Mouse (Mus musculus): ENCODE results near the gene Slfn14. TPM values are rescaled to one million over a fixed set of nuclear protein-coding genes. Genes with fewer than 3 reads are reported as not detected.

Slfn14 gene
- polyA plus RNA-seq, 1 experiment from 2014 or later = 15.6 TPM

DNA sequence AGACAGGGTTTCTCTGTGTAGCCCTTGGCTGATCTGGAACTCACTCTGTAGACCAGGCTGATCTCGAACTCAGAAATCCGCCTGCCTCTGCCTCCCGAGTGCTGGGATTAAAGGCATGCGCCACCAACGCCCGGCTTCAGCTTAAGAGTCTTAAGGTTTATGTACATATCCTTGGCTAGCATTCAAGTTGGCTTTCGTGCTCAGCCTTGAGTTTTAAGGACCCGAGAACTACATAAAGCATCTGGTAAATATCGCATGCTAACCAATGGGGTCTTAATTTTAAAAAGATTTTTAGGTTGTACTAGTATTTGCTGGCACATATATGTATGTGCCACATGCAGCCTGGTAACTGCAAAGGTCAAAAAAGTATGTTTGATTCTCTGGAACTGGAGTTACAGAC is 13.2 kb upstream of the Slfn14 start:
- H3K9me3 ChIP-seq (replicated peaks) = no peaks in the 10 kb centered on the region
- no peak overlapping the region for H3K9ac ChIP-seq
- peak overlapping the region; percentile 74 for H3K4me2 ChIP-seq
- H3K4me1 ChIP-seq = peaks cover 68% of the 10 kb centered on the region
- no peaks in the 10 kb centered on the region for H3K27me3 ChIP-seq (replicated peaks)
- no peak overlapping the region for H3K27ac ChIP-seq
- no peak for ATAC-seq
- H3K4me3 ChIP-seq = peak overlapping the region; percentile 74; the same call in 1 of the 2 replicates
- peaks cover 33% of the 10 kb centered on the region for H3K36me3 ChIP-seq
- WGBS (ENCODE audit: insufficient replicate concordance) = 91% methylated on average over 9 of the region's 9 CpGs

DNA sequence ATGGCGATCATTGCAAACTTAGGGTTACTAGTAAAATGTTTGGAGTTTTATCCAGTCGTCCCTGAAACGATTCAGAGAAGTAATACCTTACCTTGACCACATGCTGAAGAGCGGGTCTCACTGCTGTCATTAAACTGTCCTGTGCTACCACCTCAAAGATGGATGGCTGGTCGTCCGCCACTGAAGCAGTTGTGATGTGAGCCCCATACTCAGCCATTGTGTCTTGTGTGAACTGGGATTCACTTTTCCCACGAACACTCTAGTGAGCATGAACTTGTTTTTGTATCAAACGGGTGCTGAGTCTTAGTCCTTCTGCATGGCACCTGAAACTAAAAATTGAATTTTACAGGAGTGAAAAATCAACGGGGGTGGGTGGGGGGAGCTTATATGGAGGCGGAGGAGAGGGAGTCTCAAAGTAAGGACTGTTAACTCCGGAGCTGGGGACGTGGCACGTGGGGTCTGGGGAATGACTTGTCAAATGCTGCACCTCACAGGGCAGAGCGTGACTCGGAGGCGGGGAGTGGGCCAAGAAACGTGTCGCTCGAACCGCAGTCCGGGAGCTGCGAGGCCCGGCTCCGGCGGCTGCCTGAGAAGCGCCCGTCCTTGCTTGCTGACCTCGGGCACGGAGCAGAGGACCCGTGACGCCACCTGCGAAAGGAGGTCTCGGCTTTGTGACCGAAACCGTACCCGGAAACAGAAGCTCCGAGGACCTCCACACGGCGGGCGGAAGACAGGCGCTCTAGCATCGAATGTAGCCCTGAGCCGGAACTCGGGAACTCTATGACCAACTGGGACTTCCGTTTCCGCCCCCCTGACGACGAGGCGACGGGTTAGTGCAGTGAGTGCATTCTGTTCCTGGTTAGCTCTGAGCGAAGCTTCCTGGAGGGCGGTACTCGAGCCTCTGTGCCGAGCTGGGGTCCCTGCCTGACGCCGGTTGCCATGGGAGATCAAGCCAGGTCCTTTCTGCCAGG is 12.0 kb upstream of the Slfn14 start, which contains the start of gene Ap2b1:
Gene Ap2b1, plus strand, starts transcription at position 800 of the 971 bp plus-strand sequence.
- WGBS (ENCODE audit: insufficient replicate concordance) = 2% methylated on average over 56 of the region's 56 CpGs
- peaks cover 44% of the 10 kb centered on the region for H3K36me3 ChIP-seq
- H3K27ac ChIP-seq = peak within 1 kb of the TSS; percentile 93
- peak within 1 kb of the TSS; percentile 86 for H3K9ac ChIP-seq
- H3K4me3 ChIP-seq = peak within 1 kb of the TSS; percentile 74
- peak; percentile 91 for ATAC-seq
- H3K4me2 ChIP-seq = peak within 1 kb of the TSS; percentile 74
- H3K9me3 ChIP-seq (replicated peaks) = no peaks in the 10 kb centered on the region
- H3K27me3 ChIP-seq (replicated peaks) = no peaks in the 10 kb centered on the region
- H3K4me1 ChIP-seq = peaks cover 65% of the 10 kb centered on the region

GRCm38 (mm10) chr11:83297816-83298215 is 11.3 kb upstream of the Slfn14 start:
- ATAC-seq = no peak
- peaks cover 45% of the 10 kb centered on the region for H3K36me3 ChIP-seq
- peak overlapping the region; percentile 74 for H3K4me3 ChIP-seq
- peak overlapping the region; percentile 74 for H3K4me2 ChIP-seq
- H3K9me3 ChIP-seq (replicated peaks) = no peaks in the 10 kb centered on the region
- peak overlapping the region; percentile 86 for H3K9ac ChIP-seq
- H3K4me1 ChIP-seq = peaks cover 66% of the 10 kb centered on the region
- H3K27ac ChIP-seq = peak overlapping the region; percentile 93
- WGBS (ENCODE audit: insufficient replicate concordance) = 38% methylated on average over 6 of the region's 6 CpGs
- no peaks in the 10 kb centered on the region for H3K27me3 ChIP-seq (replicated peaks)

DNA sequence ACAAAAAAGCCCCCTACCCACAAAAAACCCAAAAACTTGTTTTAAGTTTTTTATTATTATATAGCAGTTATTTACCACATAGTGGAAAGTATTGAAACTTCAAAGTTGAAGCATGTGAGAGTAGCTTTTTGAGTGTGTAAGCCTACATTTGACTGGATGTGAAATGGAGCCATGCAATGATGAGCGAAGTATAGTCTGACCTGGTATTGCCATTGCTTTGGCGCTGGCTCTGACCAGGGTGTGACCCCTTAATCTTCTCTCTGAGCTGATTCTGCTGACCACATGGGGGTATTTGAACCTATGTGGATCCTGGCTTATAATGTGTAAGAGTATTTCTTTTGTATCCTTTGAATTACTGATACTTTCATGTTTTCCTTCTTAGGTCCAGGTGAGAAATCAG is 7.6 kb upstream of the Slfn14 start:
- peak overlapping the region; percentile 78 for H3K4me3 ChIP-seq
- H3K9me3 ChIP-seq (replicated peaks) = no peaks in the 10 kb centered on the region
- peaks cover 69% of the 10 kb centered on the region for H3K4me1 ChIP-seq
- H3K27me3 ChIP-seq (replicated peaks) = no peaks in the 10 kb centered on the region
- ATAC-seq = no peak
- H3K27ac ChIP-seq = no peak overlapping the region
- peaks cover 41% of the 10 kb centered on the region for H3K36me3 ChIP-seq
- peak overlapping the region; percentile 80 for H3K4me2 ChIP-seq
- peak overlapping the region; percentile 58; the same call in 1 of the 2 replicates for H3K9ac ChIP-seq
- WGBS (ENCODE audit: insufficient replicate concordance) = 94% methylated on average over 2 of the region's 2 CpGs

DNA sequence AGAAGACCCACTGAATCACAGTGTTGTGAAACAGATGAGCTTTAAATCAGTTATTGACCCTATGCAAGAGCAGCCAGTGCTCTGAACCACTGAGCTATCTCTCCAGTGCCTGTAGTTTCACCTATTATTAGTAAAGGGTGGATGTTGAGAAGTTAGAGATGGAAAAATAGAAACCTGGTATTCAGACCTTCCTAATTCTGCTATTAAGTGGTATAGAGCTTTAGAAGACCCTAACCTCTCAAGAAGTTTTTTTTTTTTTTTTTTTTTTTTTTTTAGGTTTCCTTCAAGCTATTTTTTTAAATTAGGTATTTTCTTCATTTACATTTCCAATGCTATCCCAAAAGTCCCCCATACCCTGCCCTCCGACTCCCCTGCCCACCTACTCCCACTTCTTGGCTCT is 6.7 kb upstream of the Slfn14 start:
- Histone ChIP-seq H3K36me3 (peaks cover 41% of the 10 kb centered on the region), H3K4me3 (peak overlapping the region; percentile 78), H3K4me1 (peaks cover 72% of the 10 kb centered on the region), H3K27ac (peak overlapping the region; percentile 86), H3K27me3 (replicated peaks) (no peaks in the 10 kb centered on the region), H3K4me2 (peak overlapping the region; percentile 80), H3K9ac (peak overlapping the region; percentile 82), H3K9me3 (replicated peaks) (no peaks in the 10 kb centered on the region)
- WGBS (ENCODE audit: insufficient replicate concordance) = 86% methylated on average over 1 of the region's 1 CpGs
- no peak for ATAC-seq

GRCm38 (mm10) chr11:83292251-83292587 is 5.7 kb upstream of the Slfn14 start:
- H3K9ac ChIP-seq = peak overlapping the region; percentile 82
- H3K4me1 ChIP-seq = peaks cover 69% of the 10 kb centered on the region
- no peak for ATAC-seq
- H3K27ac ChIP-seq = peak overlapping the region; percentile 86
- peak overlapping the region; percentile 80 for H3K4me2 ChIP-seq
- 1% methylated on average over 5 of the region's 5 CpGs for WGBS (ENCODE audit: insufficient replicate concordance)
- peak overlapping the region; percentile 78 for H3K4me3 ChIP-seq
- H3K36me3 ChIP-seq = peaks cover 38% of the 10 kb centered on the region
- H3K27me3 ChIP-seq (replicated peaks) = peaks cover 4% of the 10 kb centered on the region; the same call in 1 of the 2 replicates
- H3K9me3 ChIP-seq (replicated peaks) = no peaks in the 10 kb centered on the region

DNA sequence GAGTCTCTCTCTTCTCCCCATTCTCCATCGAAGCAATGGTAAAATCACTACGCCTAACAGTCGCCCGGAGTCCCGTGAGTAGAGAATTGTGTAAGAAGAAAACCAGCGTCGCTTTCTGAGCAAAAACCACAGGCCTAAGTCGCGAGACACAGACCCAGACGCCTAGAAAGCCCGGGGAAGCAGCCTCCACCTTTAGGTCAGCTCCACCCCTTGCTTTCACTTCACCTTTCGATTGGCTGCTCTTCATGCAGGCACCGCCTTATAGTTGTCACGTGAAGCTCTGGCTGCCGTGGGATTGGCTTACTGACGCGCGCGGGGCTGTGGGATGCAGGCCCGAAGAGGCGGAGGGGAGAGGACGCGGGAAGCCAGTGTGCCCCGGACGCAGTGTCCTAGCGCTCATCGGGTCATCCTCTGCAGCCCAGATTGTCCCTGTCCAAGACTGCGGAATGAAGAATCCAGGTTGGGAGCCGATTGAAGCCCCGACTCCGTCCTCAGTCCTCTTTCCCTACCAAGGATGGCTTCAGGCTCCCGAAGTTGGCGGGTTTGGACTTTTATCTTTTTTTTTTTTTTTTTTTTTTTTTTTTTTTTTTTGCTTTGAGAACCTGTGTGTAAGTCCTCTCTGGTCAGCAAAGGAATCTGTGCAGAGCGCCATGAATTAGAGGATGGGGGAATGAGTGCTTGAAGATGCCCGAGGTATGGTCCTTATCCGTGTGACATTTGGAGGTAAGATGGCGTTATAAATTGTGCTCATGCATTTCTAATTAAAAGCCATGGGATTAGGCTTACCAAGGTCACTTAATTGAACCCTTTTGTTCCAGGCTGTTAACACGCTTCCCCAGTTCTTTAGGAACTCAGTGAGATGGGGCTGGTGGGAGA is 5.1 kb upstream of the Slfn14 start:
- Histone ChIP-seq H3K9me3 (replicated peaks) (no peaks in the 10 kb centered on the region), H3K27ac (peak overlapping the region; percentile 86), H3K36me3 (peaks cover 31% of the 10 kb centered on the region), H3K4me2 (peak overlapping the region; percentile 80), H3K4me3 (peak overlapping the region; percentile 78), H3K27me3 (replicated peaks) (peaks cover 4% of the 10 kb centered on the region; the same call in 1 of the 2 replicates), H3K9ac (peak overlapping the region; percentile 82), H3K4me1 (peaks cover 68% of the 10 kb centered on the region)
- under 1% methylated on average over 38 of the region's 38 CpGs for WGBS (ENCODE audit: insufficient replicate concordance)
- ATAC-seq = peak; percentile 93

DNA sequence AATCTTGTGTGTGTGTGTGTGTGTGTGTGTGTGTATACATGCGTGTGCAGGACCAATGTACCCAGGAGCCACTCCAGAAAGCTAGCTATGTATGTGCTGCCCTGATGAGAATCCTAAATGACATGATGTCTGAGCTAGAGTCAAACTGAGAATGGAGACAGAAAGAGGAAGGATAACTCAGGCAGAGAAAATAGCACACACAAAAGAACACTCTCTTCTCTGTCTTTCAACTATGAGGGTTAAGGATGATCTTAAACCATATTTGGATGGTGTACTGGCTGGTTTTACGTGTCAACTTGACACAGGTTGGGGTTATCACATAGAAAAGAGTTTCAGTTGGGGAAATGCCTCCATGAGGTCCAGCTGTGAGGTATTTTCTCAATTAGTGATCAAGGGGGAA is 3.1 kb upstream of the Slfn14 start:
- Histone ChIP-seq H3K9me3 (replicated peaks) (no peaks in the 10 kb centered on the region), H3K9ac (no peak overlapping the region; the same call in 1 of the 2 replicates), H3K4me1 (peaks cover 72% of the 10 kb centered on the region), H3K27ac (peak overlapping the region; percentile 40; the same call in 1 of the 2 replicates), H3K36me3 (peaks cover 12% of the 10 kb centered on the region), H3K4me3 (no peak overlapping the region), H3K27me3 (replicated peaks) (peaks cover 4% of the 10 kb centered on the region; the same call in 1 of the 2 replicates), H3K4me2 (no peak overlapping the region)
- ATAC-seq = no peak
- 68% methylated on average over 2 of the region's 2 CpGs for WGBS (ENCODE audit: insufficient replicate concordance)

GRCm38 (mm10) chr11:83289036-83289435 is 2.5 kb upstream of the Slfn14 start:
- Histone ChIP-seq H3K27me3 (replicated peaks) (peaks cover 4% of the 10 kb centered on the region; the same call in 1 of the 2 replicates), H3K4me2 (no peak overlapping the region), H3K4me3 (no peak overlapping the region), H3K9ac (no peak overlapping the region), H3K36me3 (peaks cover 7% of the 10 kb centered on the region), H3K9me3 (replicated peaks) (no peaks in the 10 kb centered on the region), H3K4me1 (peaks cover 74% of the 10 kb centered on the region), H3K27ac (no peak overlapping the region)
- no peak for ATAC-seq
- 89% methylated on average over 5 of the region's 5 CpGs for WGBS (ENCODE audit: insufficient replicate concordance)

- Histone ChIP-seq H3K9me3 (replicated peaks) (no peaks in the 10 kb centered on the region), H3K9ac (peak overlapping the region; percentile 73), H3K27ac (peak overlapping the region; percentile 96), H3K27me3 (replicated peaks) (peaks cover 32% of the 10 kb centered on the region), H3K4me2 (peak overlapping the region; percentile 63), H3K4me3 (peak overlapping the region; percentile 62), H3K4me1 (peaks cover 59% of the 10 kb centered on the region), H3K36me3 (peaks cover 21% of the 10 kb centered on the region; the same call in 1 of the 2 replicates)
- WGBS (ENCODE audit: insufficient replicate concordance) = 65% methylated on average over 4 of the region's 4 CpGs
- no peak for ATAC-seq
These were observed 899 bp downstream of the Slfn14 start for GRCm38 (mm10) chr11:83285627-83286026.

- Histone ChIP-seq H3K9ac (peak overlapping the region; percentile 18; the same call in 1 of the 2 replicates), H3K9me3 (replicated peaks) (no peaks in the 10 kb centered on the region), H3K27me3 (replicated peaks) (peaks cover 55% of the 10 kb centered on the region), H3K27ac (no peak overlapping the region), H3K36me3 (peaks cover 49% of the 10 kb centered on the region), H3K4me2 (peak overlapping the region; percentile 63), H3K4me3 (peak overlapping the region; percentile 20), H3K4me1 (peaks cover 34% of the 10 kb centered on the region)
- no peak for ATAC-seq
- WGBS (ENCODE audit: insufficient replicate concordance) = 50% methylated on average over 2 of the region's 2 CpGs
These were observed 4.4 kb downstream of the Slfn14 start for GRCm38 (mm10) chr11:83282084-83282483.
